Mouse (Mus musculus) embryo, embryonic 11 days (tissue): ENCODE data around the gene Galnt9.

ENCODE experiments used
- DNase-seq: peaks from one replicate; pipeline ENCODE4 v3.0.0-alpha.2; 2015

Gene Galnt9

DNA sequence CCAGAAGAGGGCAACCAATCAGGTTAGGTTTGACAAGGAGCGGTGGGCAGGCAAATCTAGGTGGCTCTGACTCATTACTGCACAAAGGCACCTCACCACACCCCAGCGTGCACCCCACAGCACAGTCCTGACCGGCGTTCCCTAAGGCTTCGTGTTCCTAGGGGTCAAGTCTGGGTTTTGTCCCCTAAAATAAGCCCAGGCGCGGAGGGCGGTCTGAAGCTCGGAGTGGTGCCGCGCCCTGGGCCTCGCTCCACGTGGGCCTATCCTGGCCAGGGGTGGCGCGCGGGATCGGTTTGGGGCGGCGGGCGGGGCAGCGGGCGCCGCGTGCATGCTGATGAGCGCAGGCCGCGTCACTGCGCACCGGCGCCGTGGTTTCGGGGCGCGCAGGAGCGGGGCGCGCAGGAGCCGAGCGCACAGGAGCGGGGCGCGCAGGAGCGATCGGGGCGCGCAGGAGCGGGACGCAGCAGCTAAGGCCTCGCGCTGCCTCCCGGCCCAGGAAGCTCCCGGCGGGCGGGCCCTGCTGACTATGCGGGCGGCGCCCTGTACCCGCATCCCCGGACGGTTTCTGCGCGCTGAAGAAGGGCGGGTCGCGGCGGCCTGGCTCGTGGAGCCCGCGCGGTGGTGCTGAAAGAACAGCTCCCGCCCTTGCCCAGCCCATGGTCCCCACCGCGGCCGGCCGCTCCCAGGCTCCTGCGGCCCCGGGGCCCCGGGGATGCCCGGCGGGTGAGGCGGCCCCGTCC, at the start of gene Galnt9:
Galnt9 (plus strand) TSS at position 405 of the 740 bp plus-strand sequence.
- DNase-seq = peak; percentile 86

DNA sequence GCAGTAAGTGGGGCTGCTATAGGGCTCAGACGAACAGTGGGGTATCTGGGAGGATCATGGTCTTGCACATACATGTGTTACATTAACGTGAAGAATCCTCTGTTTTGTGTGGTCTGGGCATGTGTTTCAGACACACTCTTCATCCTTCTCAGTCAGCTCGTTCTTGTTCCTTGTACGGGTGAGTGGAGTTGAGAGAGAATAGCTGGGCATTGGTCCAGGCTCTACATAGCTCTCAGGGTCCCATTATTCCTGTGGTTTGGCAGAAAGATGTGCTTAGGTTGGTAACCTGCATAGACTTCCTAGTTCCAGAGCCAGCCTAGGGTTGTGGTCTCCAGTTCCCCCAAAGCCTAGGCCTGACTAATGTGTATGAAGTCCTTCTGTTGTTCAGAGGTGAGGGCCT, 49.8 kb upstream of the Galnt9 start:
- DNase-seq = no peak

DNA sequence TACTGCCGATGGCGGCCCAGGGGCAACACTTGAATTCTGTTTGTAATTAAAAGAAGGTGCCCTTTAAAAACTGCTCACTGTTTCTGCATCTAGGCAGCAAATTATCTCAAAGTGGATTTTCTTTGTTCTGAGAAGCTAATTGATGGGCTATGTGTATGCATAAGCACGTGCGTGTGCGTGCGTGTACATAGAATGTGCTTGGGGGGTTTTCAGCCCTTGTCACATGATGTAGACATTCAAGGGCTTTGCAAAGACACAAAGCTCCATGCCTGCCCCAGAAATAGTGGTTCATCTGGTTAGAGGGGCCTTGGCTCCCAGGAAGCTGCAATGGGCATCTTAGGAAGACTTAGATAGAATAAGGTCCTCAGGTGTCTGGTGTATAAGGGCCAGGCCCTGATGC, 49.1 kb upstream of the Galnt9 start:
- no peak for DNase-seq

DNA sequence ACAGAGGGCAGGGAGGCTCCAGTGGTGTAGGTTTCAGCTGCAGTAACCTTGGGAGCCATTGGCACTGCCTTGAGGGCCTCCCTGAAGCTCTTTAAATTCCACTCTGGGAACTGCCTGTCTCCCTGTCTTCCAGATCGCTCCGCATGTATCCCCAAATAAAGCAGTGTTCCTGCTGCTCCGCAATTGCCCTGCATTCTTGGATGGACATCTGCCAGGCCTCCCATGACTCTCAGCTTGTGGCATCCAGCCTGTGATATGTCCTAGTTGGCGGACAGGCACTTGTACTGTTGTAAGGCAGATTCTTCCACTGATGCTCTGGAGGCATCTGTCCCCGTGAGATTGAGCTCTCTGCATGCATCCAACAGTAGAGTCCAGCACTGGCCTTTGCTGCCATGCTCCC, 46.6 kb upstream of the Galnt9 start:
- DNase-seq = no peak

DNA sequence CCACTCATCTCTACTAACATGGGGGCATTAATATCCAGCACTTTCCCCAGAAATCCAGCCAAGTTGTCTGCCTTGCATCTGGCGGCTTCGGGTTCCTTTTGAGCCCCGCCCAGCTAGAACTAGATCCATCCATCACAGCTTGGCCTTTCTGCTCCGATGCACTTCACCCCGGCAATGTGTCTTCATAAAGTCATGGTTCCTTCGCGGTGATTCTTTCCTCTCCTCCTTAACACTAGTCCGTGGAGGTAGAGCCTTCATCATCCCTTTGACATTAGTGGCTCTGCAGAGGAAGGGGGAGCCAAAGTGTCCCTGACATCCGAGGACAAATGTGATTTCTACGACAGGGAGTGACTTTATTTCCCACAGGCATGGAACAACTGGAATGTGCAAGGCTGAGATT, 46.1 kb upstream of the Galnt9 start:
- DNase-seq = peak; percentile 30

DNA sequence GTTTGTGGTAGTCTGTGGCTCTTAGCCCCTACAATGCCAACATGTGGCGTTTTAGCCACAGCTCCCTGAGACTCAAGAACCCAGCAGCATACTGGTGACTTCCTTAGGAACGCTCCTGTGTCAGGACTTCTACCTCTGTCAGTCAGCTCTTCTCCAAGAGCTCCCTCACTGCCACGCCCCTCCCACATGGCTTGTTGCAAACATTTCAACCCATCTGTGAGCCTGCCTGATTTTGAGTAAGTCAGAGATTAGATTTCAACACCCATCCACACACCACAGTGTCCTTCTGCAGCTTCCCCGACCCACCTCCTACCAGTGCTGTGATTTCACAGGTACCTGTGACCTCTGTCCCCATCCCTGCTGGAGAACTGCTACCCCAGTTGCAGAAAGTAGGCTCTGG, 43.9 kb upstream of the Galnt9 start:
- no peak for DNase-seq

DNA sequence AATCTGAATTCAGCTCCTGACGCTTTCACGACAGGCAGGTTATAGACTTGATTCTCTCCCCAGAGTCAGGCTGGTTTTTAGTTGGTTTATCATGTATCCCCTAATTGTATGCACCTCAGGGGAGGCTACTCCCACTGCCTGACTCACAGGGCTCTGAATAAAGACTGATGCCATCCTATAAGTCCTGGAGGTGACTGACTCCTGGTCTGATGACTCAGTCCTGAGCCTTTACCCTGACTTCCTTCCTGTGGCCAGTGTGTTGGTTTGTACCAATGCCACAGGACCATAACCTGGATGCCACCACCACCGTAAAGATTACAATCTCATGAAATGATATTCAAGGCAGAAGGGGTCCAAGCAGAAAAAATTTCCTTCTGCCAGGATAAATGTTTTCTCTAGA, 40.8 kb upstream of the Galnt9 start:
- no peak for DNase-seq

DNA sequence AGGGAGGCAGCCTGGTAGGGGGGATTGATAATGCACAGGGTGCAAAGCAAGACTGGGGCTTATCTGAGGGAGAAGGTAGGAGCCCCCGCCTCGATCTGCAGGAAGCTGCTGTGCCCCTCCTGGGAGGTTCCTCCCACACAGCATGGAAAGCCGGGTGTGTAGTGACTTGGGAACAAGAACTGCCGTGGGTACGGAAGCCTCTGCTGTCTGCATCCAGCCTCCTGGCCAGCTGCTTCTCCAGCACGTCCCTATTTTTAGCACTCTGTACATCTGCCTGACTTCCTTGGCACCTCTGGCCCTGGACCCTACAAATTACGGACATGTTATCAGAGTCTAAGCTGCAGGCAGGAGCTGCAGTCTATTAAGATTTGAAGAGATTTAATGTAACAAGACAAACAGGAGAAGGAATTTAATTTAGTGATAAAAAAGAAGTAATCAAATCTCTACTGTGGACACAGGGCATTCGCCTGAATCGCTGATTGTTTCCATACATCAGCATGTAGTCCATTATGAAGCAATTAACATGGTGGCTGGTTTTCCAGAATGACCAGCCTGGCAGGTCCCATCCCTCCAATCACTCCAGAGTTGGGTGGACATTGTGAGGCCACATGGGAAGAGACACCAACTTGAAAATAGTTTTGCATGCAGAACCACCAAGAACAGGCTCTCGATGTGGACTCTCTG, 38.4 kb upstream of the Galnt9 start:
- DNase-seq = no peak

DNA sequence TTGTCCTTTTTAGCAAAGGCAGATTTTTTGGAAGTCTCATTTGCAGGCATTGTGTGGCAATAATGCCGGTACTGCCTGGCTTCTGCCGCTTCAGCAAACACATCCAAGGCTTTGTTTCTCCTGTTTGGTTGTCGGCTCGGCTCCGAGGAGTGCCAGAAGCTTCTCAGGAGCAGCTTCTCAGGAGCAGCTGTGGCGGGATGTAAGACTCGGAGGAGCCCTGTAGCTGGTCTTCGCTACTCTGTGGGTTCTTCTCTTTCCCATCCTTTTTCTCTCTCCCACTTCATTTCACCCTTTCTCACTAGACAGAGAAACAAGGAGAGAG, 37.9 kb upstream of the Galnt9 start:
- DNase-seq = peak; percentile 20

DNA sequence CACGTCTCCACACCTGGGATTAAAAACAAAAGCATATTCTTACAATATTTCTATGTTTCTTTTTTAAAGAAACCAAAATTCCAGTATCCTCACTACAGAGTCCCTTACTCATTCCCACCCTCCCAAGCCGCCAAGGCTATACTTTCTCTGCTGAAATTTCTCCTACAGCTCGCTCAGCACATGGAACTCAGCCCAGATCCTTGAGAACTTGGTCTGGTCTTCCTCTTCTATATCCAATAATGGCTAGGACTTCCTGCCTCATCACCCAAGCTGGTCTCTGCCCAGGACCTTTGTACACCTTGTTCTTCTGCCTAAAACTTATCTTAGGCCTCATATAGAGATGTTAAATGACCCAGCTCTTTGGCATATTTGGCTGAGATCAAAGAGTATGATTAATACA, 37.3 kb upstream of the Galnt9 start:
- no peak for DNase-seq

DNA sequence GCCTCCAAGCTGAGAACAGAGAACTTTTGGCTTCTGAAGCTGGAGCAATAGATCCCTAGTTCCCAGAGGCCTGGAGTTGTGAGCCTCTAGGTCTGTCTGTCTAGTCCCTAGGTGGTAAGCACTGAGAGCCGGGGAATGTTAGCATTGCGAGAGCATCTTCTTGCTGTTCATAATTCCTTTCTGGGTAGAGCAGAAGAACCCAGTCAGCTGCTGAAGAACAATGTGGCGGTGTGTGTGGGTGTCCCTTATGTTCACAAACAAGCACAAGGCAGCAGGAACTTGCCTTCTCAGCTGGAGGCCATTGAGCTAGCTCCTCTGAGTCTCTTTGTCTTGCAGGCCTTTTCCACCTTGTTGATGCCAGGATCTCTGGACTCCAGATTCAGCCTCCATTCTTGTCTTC, 36.2 kb upstream of the Galnt9 start:
- no peak for DNase-seq

DNA sequence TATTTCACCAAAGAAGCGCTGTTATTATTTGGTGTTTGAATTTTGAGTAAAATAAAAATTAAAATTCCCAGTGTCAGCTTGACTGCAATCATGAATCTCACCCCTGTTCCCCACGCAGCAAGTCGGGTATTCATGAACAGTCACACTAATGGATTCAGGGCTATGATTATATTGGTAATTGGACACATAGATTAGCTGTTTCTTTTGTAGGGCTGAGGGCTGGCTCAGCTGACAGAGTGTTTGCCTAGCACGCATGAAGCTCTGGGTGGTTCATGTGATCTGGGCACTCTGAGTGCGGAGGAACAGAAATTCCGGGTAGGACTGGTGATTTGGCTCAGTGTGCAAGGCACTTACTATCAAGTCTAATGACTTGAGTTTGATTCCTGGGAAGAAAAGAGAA, 33.8 kb upstream of the Galnt9 start:
- no peak for DNase-seq

DNA sequence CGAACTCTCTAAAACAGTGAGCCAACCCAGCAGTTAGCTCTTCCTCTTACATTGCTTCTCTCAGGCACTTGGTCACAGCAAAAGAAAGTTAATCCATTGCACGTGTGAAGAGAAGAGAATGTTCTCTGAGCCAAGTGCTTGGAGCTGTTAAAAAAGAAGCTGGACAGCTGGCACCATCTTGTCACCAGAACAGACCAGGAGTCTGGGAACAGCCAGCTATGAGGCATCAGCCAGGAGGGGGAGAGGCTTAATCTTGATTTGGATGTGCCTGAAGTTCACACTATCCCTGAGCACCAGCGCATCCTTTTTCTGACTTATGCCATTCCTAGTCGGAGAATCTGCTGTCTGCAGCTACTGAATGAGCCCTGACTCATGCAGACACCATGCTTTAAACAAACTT, 30.4 kb upstream of the Galnt9 start:
- no peak for DNase-seq

DNA sequence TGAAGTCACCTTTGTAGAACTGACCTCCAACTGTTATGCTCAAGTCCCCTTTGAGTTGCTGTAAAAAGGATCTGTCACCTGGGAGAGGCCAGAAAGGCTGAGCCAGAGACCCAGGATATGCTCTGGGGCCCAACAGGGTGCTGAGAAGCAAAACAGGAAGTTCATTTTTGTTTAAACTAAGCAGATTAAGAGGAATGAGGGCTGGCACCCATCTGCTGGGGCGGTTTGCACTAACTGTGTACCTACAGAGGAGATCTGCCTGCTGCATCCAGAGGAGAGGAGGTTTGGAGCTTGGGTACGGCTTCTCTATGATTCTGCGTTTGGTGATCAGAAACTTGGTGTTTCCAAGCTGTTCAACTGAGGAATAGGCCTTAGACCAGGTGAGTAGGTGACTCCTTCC, 29.5 kb upstream of the Galnt9 start:
- DNase-seq = no peak

DNA sequence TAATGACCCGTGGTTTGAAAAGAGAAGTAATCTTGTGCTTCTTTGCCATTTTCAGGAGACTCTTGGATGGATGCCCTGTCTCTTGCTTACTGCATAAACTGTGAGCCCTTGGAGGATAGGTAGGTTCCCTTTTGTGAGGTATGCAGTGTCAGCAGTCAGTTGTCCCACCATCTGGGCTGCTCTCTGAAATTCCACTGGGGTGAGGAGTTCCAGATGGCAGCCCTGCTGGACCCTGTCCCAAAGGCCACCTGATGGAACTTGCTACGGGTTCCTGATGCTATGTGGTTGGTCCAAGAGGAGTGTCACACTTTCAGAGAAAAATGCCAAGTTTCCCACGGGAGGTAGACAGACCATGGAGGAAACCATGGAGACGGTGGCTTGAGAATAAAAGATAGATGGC, 27.8 kb upstream of the Galnt9 start:
- DNase-seq = no peak

DNA sequence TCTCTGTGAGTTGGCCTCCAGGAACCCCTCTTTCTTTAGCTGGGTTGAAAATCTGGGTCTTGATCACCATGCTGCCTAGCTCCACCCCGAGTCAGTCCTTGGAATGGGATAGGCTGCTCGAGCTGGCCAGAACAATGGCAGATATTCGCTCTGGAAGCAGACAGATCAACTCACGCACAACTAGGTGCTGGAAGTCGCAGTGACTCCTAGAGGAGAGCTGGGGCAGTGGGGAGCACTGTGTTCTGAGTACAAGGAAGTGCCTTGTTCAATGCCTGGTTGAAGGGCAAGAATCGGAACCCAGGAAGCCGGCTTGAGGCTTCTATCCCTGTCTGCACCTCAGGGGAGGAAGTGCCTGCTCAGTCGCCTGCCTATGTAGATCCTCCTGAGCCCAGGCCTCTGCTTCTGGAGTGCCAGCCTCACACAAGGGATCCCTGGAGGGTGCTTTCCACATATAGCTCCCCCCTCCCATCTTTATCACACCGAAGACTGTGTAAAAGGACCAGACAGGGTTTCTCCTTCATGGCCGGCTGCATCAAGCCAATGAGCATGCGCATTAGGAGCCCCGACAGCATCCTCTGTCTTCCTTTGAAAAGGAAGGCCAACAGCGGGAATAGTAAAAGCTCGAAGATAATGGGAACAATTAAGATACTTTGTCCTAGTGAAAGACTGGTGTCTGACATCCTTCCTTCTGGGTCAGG, 25.9 kb upstream of the Galnt9 start:
- DNase-seq = peak; percentile 18

DNA sequence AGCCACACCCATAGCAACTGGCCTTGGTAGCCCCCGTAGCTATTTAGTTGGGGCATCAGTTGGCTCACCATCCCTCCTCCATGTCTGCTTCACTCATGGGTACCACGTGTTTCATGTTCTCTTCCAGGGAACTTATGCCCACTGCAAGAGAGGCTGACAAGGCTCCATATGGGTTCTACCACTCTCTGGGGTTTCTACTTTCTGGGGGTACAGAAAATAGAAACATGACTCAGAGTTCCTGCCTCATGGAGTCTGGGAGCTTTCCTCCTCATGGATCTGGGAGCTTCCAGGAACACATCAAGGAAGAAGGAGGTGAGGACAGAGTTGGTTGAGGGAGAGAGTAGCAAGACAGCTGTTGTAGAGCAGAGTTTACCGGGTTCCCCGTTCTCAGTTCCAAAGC, 23.2 kb upstream of the Galnt9 start:
- no peak for DNase-seq

DNA sequence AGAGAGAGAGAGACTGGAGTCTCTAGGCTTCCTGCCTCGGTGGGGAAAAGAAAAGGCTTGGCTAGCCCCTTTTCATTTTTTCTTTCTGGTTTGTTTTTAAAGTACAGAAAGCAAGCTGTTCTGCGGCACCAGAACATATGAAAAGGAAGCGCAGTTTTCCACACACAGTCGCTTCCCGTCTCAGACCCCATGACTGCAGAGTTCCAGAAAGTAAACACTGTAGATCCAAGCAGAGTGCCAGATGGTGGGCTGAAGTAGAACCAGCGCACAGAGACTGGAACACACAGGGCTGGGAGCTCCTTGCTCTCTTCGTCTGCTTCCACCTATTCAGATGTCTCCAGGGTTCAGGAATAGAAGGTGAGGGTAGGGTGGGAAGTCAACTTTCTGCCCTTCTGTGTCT, 22.3 kb upstream of the Galnt9 start:
- no peak for DNase-seq

DNA sequence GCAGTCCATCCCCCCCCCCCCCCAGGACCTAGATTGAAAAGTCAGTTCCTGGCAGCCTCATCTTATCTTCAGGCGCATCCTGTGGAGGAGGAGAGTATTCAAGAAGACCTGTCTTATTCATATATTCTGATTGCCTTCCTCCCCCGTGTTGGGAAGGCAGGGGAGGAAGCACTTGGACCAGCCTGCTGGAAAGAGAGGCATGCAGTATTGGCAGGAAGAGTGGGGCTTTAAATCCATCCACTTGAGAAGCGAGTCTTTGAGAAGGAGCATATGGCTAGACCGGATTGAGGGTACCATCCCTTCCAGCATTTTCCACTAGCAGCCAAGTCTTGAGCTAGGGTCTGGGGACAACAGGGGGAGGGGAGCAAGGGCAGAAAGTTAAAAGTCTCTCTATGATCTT, 20.9 kb upstream of the Galnt9 start:
- no peak for DNase-seq

DNA sequence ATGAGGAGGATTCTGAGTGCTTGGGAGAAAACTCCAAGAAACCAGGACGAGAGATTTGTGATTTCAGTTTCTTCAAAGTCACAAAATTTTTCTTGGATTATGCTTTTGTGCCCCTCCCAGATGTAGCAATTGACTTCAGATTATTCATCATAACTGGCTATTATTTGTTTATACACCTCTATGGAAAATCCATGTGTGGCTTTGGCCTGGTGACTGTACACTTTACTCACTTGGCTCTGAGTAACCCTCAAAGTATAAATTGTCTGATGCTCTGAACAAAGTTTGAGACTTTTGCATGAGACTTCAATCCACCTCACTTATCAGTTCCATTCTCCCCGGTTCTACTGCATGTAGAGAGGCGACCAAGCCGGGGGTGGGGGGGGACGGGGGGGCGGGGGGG, 18.5 kb upstream of the Galnt9 start:
- no peak for DNase-seq

DNA sequence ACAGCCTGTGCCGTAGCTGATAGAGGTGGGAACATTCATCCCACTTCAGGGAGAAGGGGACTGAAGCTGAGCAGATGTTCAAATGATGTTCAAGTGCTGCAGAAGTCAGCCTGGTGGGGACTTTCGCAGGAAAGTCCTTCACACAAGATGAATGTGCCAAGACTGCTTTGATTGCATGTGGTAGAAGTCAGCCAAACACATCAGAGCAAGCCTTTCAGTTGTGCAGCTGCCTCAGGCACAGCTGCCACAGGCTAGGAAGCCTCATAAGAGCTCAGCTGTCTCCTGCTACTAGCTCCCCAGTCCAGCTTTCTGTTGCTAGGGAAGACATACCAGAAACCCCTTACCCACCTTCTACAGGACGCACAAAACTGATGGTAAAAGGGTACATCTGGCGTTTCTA, 17.6 kb upstream of the Galnt9 start:
- DNase-seq = no peak

DNA sequence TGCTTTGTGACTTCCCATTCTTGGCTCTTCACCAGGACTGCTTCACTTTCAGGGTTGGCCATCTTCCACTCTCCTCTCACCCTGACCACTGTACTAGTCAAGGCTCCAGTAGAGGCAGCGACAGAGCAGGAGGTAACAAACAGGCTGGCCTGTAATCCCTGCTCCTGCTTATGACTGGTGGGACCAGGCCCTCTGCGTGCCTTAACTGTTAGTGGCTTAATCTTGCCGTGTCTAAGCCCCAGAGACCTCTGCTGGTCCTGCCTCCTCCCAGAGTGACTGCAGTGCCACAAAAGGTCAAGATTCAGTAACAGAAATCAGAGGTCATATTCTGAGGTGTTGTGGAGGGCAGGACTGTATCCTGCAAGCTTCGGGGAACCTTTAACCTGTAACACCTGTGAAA, 13.1 kb upstream of the Galnt9 start:
- no peak for DNase-seq

DNA sequence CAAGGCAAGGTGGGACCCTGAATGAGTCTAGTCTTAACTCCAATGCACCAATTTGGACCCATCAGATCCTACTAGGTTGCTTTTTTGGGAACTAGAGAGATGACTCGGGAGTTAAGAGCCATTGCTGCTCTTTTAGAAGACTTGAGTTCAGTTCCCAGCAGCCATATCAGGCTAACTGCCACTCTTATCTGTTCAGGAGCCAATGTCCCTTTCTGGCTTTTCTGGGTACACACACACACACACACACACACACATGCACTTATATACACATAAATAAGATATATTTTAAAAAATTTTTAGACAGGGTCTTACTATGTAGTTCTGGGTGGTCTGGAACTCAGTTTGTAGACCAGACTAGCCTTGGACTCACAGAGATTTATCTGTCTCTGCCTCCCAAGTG, 9.8 kb upstream of the Galnt9 start:
- DNase-seq = no peak

DNA sequence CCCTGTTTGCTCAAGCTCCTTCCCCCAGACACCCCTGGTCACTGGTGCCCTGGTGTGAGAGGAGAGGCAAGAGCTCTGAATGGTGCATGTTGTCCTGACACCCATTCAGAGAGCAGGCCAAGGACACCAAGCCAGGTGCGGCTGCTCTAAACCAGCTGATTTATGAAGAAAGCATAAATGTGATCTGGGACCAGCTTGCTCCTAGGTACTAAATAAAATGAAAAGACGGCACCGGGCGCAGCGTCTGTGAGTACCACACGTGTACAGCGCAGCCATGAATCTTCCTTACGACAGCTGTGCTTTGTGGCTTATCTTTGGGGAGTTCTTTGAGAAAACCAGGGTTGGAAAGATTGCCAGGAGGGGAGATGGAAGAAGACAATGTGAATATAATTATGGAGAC, 8.2 kb upstream of the Galnt9 start:
- DNase-seq = no peak

DNA sequence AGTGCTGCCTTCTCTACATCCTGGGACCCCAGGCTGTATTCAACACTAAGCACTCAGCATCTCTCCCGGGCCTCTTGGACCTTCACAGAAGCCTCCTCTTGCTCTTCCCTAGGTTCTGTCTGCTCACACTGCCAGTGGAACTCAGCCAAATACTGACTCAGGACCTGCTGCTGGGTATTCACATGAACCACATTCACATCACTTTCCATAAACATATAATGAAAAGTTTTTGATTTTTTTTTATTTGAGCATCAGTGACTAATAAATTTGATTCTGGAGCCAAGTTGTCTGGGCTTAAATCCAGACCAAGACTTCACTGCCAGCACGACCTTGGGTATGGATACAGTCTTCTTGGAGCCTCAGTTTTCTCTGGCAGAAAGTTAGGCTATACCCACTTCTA, 3.2 kb upstream of the Galnt9 start:
- no peak for DNase-seq
